Mouse (Mus musculus): ENCODE results near the gene Ptpn20.

Ptpn20 gene

DNA sequence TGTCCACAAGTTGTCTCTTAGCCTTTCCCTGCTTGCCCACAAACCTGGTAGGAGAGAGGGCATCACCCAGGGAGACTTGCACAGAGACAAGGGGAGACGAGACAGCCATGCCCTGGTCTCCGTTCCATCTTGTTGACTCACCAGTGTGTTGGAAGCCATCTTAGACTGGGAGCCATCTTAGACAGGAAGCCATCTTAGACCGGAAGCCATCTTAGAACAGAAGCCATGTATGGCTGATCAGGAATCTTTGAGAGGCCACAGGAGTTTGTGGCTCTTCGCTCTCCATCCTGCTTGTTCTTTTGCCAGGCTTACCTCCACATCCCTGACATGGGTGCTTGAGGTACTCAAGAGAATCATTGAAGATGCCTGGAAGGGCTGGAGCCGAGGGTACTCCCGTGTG, 89.0 kb downstream of the Ptpn20 start:
- DNase-seq (ENCODE audit: low spot score): no peak

DNA sequence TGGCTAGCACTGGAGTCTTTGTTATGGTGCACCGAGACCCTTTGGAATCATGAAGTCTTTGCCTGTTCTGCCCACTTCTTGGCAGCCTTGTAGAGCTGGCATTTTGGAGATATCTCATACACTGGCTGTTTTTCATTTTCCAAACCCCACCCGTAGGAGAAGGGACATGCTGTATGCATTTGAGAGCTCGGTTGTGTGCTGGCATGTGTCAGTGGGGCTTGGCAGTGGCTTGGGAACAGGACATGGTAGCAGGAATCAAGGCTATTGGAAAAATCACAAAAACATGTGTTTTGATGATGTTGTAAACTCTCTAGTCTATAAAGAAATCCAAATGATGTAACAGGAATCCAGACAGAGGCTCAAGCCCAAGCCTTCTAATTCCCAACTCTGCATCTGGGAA, 89.7 kb downstream of the Ptpn20 start:
- no peak for DNase-seq (ENCODE audit: low spot score)

DNA sequence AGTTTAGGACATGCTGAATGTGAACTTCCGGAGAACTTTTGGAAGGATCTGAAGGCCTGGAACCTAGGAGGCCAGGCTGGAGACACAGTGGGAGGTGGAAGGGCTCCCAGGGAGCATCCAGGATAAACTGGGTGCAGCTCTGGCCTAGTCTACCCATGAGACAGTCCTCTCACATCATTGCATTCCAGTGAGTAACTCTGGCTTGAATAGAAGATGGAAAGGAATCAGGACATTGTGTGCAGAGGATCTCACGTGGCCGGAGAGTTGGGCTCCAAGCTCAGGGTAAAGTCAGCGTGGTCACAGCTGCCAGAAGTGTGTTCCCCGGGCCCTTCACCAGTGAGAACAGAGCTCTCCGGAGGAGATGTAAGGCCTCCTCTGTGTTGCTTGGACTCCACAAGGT, 91.6 kb downstream of the Ptpn20 start:
- DNase-seq (ENCODE audit: low spot score): no peak

DNA sequence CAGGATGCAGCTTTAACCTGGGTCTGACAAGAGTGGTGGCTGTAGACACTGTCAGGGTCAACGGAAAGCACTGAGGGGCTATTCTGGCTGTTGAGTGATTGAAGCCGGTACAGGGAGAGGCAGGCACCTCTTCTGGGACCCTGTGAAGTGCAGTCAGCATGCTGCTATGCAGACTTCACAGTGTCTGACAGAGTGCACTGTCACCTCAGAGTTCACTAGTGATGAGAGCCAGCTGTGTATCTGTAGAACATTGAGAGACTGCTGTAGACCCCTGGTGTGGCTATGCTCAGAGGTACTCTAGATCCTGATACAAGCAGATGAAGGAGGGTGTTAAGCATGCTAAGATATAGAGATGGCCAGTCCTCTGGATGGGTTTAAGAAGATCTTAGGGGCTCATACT, 93.8 kb downstream of the Ptpn20 start:
- DNase-seq (ENCODE audit: low spot score): no peak

DNA sequence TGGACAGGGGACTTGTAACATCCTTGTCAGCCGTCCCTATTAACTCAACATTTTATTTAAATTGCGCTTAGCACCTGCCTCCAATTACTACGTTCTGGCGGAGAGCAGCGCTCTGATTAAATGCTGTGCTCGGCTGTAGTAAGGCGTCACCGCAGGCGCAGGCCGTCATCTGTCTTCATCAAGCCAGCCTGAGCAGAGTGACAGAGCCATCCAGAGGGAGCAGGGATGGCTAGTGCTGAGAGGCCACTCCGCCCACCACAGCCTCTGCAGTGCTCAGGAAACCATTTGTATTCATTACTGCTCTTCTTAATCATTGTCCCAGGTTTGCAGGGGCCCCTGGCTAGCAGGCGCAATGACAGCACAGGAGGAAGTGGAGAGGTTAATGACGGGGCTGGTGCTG, 94.7 kb downstream of the Ptpn20 start:
- no peak for DNase-seq (ENCODE audit: low spot score)

DNA sequence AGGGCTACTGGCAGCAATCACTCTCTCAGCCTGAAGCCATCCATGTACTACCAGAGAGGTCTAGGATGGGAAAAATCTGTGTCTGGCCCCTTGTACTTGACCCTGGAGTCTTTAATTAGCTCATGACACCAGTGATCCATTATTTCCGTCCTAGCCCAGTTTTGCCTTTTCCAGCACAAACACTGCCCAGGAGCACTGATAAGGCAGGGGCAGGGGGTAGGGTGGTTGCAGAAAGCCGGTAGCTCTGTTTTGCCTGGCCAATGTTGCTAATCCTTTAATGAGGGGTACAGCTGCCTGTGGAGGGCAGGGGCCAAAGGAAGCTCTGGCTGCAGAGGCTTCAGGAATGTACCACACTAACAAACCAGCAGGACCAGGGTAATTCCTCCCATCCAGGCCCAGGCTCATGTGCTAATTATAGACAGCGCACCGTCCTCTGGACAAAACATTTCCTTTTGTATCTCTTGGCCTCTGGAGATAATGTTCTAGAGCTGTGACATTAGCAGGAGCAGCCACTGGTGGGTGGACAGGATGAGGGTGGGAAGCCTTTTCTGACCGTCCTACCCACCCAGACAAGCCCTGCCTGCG, 98.5 kb downstream of the Ptpn20 start:
- DNase-seq (ENCODE audit: low spot score): no peak

DNA sequence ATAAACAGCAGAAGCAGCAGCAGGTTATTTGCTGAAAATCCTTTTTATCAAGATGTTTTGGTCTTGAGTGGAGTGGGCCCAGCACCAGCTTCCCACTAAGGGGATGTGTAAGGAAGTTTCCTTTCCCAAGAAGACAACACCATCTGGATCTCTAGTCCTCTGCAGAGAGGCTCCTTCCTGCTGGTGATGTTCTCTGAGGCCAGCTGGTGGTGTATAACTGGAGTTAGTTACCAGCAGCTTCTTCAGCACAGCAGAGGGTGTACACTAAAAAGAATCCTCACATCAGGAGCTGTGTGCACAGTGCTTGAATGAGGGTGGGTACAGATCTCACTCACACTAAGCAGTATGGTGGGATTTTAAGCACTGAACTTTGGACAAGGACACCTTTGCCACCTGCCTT, 100.0 kb downstream of the Ptpn20 start:
- DNase-seq (ENCODE audit: low spot score): no peak
